Mouse (Mus musculus): ENCODE data around the gene Ankrd17. TPM values are rescaled to one million over a fixed set of nuclear protein-coding genes. Genes with fewer than 3 reads are reported as not detected.
A peak's percentile ranks its signal among the peaks of the same experiment; 100 is the strongest.

Ankrd17 gene
- 28.1 and 29.7 TPM in 2 replicates for polyA plus RNA-seq (2015; fragmentation: Nextera tagmentation; extraction: Ambion mirVana)

DNA sequence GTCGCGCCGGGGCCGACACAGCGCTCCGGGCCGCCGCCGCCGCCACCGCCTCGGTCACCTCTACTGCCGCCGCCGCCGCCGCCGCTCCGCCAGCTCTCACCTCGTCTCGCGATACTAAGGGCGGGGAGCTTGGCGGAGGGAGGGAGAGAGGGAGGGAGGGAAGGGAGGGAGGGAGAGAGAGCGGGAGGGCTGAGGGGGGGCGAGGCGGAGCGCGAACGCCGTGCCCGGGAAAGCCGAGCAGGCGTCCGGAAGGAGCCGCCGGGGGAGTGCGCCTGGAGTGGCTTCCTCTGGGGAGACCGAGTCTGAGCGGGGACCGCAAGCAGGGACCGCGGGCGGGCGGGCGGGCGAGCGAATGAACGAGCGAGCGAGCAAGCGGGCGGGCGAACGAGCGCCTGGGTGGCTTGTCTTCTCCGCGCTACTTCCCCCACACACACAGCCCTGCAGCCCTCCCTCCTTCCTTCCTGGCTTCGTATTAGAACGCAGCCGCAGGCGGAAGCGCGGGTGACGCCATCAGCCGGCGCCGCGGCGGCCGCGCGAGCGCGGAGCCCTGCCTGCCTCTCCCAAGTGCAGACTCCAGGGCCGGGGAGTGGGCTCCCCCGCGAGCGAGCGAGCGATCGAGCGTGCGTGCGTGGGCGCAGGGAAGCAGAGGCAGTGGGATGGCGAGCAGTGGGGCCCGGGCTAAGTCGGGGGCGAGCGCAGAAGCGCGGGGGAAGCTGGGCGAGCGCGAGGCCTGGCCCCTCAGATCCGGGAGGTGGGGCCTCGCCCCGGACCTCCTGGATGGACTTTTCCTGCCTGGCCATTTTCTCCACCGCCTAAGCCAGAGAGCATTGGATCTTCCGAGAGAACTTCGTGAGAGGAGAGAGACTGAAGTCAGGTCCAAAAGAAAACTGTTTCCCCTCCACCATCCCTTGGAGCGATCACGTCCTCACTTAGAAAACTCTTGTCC lies at the start of gene Ankrd17:
Gene Ankrd17, minus strand, starts transcription at position 457 of the 946 bp plus-strand sequence.
- Histone ChIP-seq H3K4me3 (peak within 1 kb of the TSS; percentile 92), H3K9ac (peak within 1 kb of the TSS; percentile 96), H3K27ac (peak within 1 kb of the TSS; percentile 99), H3K27me3 (no peaks in the 10 kb centered on the region), H3K9me3 (no peaks in the 10 kb centered on the region), H3K4me1 (replicated peaks) (peaks cover 31% of the 10 kb centered on the region), H3K36me3 (no peaks in the 10 kb centered on the region), H3K4me2 (peak within 1 kb of the TSS; percentile 79)
- peak; percentile 96 for ATAC-seq (ENCODE audit: low FRiP score)
- under 1% methylated on average over 82 of the region's 104 CpGs for WGBS

DNA sequence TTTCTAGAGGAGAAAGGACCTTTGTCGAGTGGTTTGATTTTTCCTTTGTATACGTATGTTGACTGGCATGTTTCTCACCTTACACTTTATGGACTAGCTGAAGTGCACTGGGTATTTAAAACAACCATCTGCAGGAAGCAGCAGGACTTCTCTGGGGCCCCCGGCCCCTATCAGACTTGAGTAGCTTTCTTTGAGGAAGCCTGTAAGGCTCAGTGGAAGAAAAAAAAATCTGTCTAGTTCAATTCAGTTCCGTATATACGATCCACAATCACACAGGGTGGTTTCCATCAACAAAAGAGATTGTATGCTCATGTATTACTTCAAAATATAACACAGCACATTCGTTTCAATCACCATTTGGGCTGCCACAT lies 48.5 kb upstream of the Ankrd17 start:
- 68% methylated on average over 6 of the region's 6 CpGs for WGBS
- ATAC-seq (ENCODE audit: low FRiP score): no peak

DNA sequence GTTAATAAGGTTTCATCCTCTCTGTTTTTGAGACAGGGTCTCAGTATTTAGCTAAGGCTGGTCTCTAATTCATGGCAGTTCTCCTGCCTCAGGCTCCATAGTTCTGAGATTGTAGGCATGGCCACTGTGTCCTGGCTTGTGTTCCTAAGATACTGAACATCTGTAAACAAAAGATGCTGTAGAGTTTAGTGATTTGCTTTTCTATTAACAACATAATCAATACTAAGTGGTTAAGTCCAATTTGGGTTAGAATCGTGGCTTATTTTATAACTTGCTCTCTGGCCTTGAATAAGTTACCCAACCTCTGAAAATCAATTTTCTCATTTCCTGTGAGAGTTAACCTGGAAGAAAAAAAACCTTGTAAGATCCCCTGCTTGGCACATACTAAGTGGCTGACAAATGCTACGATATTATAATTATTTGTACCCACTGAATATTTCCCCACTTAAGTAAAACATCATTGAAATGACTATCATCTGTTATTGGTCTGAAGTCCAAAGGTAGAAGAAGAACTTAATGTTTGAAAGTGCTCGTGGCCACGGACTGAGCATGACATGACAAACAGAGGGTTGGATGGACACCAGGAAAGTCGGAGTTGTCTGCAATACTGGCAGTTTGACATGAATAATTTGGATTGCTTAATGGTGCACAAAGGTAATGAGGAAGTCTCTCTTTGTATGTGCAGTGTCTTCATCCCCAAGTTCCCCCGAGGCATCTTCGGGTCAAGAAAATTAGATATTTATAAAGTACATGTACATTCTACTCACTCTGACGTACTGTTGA lies 48.0 kb upstream of the Ankrd17 start:
- Histone ChIP-seq H3K9me3 (no peaks in the 10 kb centered on the region), H3K27me3 (no peaks in the 10 kb centered on the region), H3K4me3 (no peak overlapping the region), H3K36me3 (no peaks in the 10 kb centered on the region), H3K4me2 (no peak overlapping the region), H3K27ac (no peak overlapping the region), H3K9ac (no peak overlapping the region), H3K4me1 (replicated peaks) (no peaks in the 10 kb centered on the region)
- WGBS: 81% methylated on average over 8 of the region's 8 CpGs
- no peak for ATAC-seq (ENCODE audit: low FRiP score)

More for the DNA sequence above, 48.5 kb upstream of the Ankrd17 start:
- no peak overlapping the region for H3K9ac ChIP-seq
- H3K9me3 ChIP-seq: no peaks in the 10 kb centered on the region
- no peaks in the 10 kb centered on the region for H3K36me3 ChIP-seq
- H3K27ac ChIP-seq: no peak overlapping the region
- H3K4me3 ChIP-seq: no peak overlapping the region
- no peak overlapping the region for H3K4me2 ChIP-seq
- H3K4me1 ChIP-seq (replicated peaks): no peaks in the 10 kb centered on the region
- no peaks in the 10 kb centered on the region for H3K27me3 ChIP-seq

DNA sequence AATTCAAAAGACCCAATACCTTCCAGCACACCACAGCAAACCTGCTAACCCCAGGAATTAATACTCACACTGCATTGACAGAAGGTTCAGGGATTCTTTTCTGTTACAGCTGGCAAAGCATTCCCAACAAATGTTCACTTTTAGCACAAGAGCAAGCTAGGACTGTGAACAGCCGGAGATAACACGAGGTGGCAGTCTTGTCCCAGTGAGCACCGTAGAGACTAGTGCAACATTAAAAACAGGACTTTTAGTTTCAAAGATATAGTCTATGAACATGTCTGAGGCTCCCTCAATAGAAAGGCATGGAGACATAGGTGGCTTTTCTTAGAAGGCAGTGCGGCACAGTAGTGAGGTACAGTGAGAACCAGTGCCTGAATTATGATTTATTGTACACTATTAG lies 38.8 kb upstream of the Ankrd17 start:
- Histone ChIP-seq H3K27ac (no peak overlapping the region), H3K36me3 (no peaks in the 10 kb centered on the region), H3K4me3 (no peak overlapping the region), H3K4me2 (no peak overlapping the region), H3K4me1 (replicated peaks) (no peaks in the 10 kb centered on the region), H3K9me3 (no peaks in the 10 kb centered on the region), H3K27me3 (no peaks in the 10 kb centered on the region), H3K9ac (no peak overlapping the region)
- no peak for ATAC-seq (ENCODE audit: low FRiP score)
- WGBS: 89% methylated on average over 4 of the region's 4 CpGs

DNA sequence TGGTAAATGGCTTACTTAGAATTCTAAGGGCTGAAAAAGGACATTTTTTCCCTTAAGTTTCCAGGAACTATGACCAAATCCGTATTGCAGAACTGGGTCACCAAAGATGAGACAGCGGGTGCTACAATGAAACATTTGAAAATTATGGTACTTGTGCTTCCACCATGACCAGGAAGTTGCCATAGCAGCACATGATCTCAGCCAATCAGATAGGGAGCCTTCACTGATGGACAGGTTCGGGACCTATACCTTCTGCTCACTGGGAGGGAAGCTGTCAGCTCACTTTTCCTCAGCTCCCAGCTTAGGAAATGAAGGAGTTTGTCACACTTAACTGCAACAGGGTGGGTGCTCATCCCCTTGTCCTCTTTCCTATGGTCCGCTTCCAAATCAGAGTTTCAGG lies 30.4 kb upstream of the Ankrd17 start:
- Histone ChIP-seq H3K27ac (no peak overlapping the region), H3K9me3 (no peaks in the 10 kb centered on the region), H3K4me3 (no peak overlapping the region), H3K9ac (no peak overlapping the region), H3K4me2 (no peak overlapping the region), H3K27me3 (no peaks in the 10 kb centered on the region), H3K36me3 (no peaks in the 10 kb centered on the region), H3K4me1 (replicated peaks) (no peaks in the 10 kb centered on the region)
- ATAC-seq (ENCODE audit: low FRiP score): no peak
- WGBS: 90% methylated on average over 4 of the region's 4 CpGs

DNA sequence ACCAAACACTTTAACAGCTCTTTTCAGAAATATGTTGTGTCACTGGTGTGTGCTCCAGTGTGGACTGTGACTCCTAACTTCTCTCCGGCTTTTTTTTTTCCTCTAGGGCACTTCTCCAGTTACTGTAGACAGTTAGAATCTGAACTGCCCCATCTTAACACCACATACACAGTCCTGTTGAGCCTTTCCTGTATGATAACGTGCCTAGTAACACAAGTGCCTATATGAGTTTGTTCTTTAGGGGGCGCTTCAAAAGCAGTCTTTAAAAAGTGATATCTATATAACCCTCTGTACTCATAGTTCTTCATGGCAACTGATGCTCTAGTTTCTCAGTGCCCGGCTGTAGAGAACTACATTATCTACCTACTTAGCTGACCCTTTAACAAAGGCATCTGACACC lies 27.9 kb upstream of the Ankrd17 start:
- H3K9ac ChIP-seq: no peak overlapping the region
- H3K4me3 ChIP-seq: no peak overlapping the region
- H3K27ac ChIP-seq: no peak overlapping the region
- no peaks in the 10 kb centered on the region for H3K4me1 ChIP-seq (replicated peaks)
- no peaks in the 10 kb centered on the region for H3K27me3 ChIP-seq
- H3K9me3 ChIP-seq: no peaks in the 10 kb centered on the region
- WGBS: 74% methylated on average over 4 of the region's 4 CpGs
- no peak overlapping the region for H3K4me2 ChIP-seq
- no peaks in the 10 kb centered on the region for H3K36me3 ChIP-seq
- no peak for ATAC-seq (ENCODE audit: low FRiP score)

DNA sequence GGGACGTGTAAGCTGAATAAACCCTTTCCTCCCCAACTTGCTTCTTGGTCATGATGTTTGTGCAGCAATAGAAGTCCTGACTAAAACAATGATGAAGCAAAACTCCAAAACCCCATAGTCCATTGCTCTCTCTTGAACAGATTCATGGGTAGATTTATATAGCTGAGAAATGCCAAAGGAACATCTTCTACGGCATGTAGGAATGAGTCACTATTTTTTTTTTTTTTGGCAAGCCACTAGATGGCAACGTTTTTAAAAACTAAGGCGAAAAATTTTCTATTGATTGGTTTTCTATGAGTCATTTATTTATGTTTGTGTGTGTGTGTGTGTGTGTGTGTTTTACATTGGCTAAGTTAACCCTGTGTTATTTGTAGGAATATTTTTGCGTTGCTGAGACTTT lies 27.4 kb upstream of the Ankrd17 start:
- 64% methylated on average over 5 of the region's 5 CpGs for WGBS
- no peak overlapping the region for H3K9ac ChIP-seq
- no peaks in the 10 kb centered on the region for H3K9me3 ChIP-seq
- no peaks in the 10 kb centered on the region for H3K27me3 ChIP-seq
- ATAC-seq (ENCODE audit: low FRiP score): no peak
- H3K4me2 ChIP-seq: no peak overlapping the region
- no peak overlapping the region for H3K4me3 ChIP-seq
- H3K4me1 ChIP-seq (replicated peaks): no peaks in the 10 kb centered on the region
- no peak overlapping the region for H3K27ac ChIP-seq
- H3K36me3 ChIP-seq: no peaks in the 10 kb centered on the region

DNA sequence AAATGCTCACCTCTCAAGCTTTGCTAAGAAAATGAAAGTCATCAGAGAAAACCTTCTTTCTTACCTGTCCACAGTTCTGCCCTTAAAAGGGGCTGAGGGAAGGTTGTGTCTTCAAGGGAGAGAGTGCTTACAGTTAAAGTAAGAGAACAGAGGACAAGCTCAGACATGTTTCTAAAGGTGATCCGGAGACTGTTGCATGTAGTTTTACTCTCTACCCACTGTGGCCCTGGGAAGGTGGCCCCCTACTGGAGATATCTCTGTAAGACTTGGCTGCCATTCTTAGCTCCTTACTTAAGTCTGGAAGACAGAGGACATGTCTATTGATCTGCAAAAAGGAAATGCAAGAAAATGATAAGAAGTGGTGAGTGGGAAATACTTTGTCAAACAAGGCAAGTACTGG lies 16.7 kb upstream of the Ankrd17 start:
- Histone ChIP-seq H3K9ac (no peak overlapping the region), H3K27ac (no peak overlapping the region), H3K4me2 (no peak overlapping the region), H3K9me3 (no peaks in the 10 kb centered on the region), H3K4me1 (replicated peaks) (no peaks in the 10 kb centered on the region), H3K36me3 (no peaks in the 10 kb centered on the region), H3K27me3 (no peaks in the 10 kb centered on the region), H3K4me3 (no peak overlapping the region)
- ATAC-seq (ENCODE audit: low FRiP score): no peak
- WGBS: 64% methylated on average over 1 of the region's 1 CpGs

DNA sequence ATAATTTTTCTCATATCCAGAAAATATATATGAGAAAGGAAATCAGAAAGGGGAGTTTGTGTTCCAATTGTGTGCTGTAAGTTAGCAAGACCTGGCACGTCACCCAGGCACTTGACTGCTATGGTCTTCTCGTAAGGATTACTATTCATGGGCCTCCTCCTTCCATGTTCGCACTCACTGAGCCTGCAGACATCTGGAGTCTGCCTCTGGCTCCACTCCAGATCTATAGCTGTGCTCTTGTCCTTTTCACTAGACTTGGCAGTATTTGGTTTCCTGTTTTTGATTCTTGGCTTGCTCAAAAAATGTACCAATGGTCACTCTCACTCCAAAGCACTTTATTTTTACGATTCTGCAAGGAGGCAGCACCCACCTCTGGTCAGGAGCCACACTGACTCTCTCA lies 15.1 kb upstream of the Ankrd17 start:
- H3K27ac ChIP-seq: no peak overlapping the region
- H3K9ac ChIP-seq: no peak overlapping the region
- H3K9me3 ChIP-seq: no peaks in the 10 kb centered on the region
- no peaks in the 10 kb centered on the region for H3K4me1 ChIP-seq (replicated peaks)
- no peaks in the 10 kb centered on the region for H3K27me3 ChIP-seq
- 77% methylated on average over 4 of the region's 4 CpGs for WGBS
- ATAC-seq (ENCODE audit: low FRiP score): no peak
- no peak overlapping the region for H3K4me3 ChIP-seq
- H3K4me2 ChIP-seq: no peak overlapping the region
- H3K36me3 ChIP-seq: no peaks in the 10 kb centered on the region

DNA sequence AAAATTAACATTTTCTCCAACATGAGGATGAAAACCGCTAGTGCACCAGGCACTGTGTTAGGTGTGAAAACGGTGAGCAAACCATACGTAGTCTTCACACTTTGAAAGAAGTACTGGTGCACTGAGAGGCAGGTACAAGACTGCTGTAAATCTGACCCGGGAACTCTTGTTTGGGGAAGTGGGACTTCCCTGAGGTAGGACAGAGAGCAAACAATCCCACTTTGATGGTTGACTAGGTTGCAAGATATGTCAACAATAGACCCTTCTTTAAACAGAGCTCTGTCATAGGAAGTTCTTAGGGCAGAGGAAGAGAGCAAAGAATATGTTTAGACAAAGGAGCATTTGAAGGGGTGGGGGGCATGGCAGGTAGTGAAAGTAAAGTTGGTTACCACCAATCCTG lies 7.3 kb upstream of the Ankrd17 start:
- no peak overlapping the region for H3K27ac ChIP-seq
- H3K4me3 ChIP-seq: no peak overlapping the region
- no peaks in the 10 kb centered on the region for H3K9me3 ChIP-seq
- WGBS: 94% methylated on average over 4 of the region's 4 CpGs
- H3K9ac ChIP-seq: no peak overlapping the region
- H3K4me1 ChIP-seq (replicated peaks): no peaks in the 10 kb centered on the region
- H3K36me3 ChIP-seq: no peaks in the 10 kb centered on the region
- H3K4me2 ChIP-seq: no peak overlapping the region
- no peaks in the 10 kb centered on the region for H3K27me3 ChIP-seq
- no peak for ATAC-seq (ENCODE audit: low FRiP score)

DNA sequence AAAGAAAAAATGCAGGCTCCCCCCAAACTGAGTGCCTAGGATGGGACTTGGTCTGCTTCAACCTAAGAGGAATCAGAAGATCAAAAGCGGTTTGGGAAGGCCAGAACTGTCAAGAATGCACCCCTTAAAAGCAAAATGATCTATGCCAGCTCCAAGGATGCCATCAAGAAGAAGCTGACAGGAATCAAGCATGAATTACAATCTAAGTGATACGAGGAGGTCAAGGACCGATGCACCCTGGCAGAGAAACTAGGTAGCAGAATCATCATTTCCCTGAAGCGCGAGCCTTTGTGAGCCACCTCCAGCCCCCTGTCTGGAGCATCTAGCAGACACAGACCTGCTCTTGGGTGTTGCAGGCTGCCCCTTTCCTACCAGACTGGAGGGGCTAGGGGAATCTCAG lies 4.0 kb upstream of the Ankrd17 start:
- Histone ChIP-seq H3K27ac (no peak overlapping the region), H3K9ac (no peak overlapping the region), H3K9me3 (no peaks in the 10 kb centered on the region), H3K4me2 (no peak overlapping the region), H3K36me3 (no peaks in the 10 kb centered on the region), H3K4me1 (replicated peaks) (peaks cover 10% of the 10 kb centered on the region), H3K27me3 (no peaks in the 10 kb centered on the region), H3K4me3 (no peak overlapping the region)
- 91% methylated on average over 5 of the region's 5 CpGs for WGBS
- no peak for ATAC-seq (ENCODE audit: low FRiP score)

DNA sequence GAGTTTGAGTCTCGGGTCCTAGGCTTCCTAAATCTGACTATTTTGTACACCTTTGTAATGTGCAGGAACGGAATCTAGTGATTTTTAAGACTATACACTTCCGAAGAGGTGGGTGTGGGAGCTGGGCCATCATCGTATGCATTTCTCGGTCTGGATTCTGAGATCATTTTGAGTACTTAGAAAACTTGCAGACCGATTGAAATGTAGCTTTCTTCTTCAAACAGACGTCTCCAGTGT lies 608 bp upstream of the Ankrd17 start, which contains the start of gene Gm9958:
Gene Gm9958, plus strand, starts transcription at position 138 of the 237 bp plus-strand sequence.
- Histone ChIP-seq H3K4me3 (peak within 1 kb of the TSS; percentile 92), H3K9me3 (no peaks in the 10 kb centered on the region), H3K4me1 (replicated peaks) (peaks cover 31% of the 10 kb centered on the region), H3K36me3 (no peaks in the 10 kb centered on the region), H3K9ac (peak within 1 kb of the TSS; percentile 96), H3K27me3 (no peaks in the 10 kb centered on the region), H3K4me2 (peak within 1 kb of the TSS; percentile 79), H3K27ac (peak within 1 kb of the TSS; percentile 99)
- no peak; the same call in 1 of the 2 replicates for ATAC-seq (ENCODE audit: low FRiP score)
- WGBS: 4% methylated on average over 7 of the region's 7 CpGs

Measured in hindbrain, embryonic 13.5 days (tissue).